Mouse (Mus musculus): ENCODE measurements around the gene Tmem52. TPM values are rescaled to one million over a fixed set of nuclear protein-coding genes. Genes with fewer than 3 reads are reported as not detected.

Gene Tmem52
- polyA plus RNA-seq, 1 experiment from 2014 or later: not detected

DNA sequence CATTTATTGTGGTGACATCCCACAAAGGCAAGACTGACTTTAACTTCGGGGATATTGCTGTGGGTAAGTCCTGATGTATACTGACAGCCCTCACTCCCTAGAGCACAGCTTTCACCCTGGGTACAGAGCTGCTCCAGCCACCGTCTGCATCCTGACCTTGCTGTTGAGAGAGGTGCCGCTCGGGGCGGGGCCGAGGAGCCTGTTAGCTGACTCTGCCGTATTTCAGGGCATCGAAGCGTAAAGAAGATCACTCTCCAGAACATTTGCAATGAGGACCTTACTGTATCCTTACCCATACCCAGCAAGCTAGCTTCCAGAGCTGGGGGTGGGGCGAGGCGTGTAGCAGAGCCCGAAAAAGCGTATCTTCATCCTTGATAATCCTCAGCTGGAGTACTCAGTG lies 5.9 kb upstream of the Tmem52 start:
- Histone ChIP-seq H3K9me3 (no peaks in the 10 kb centered on the region), H3K4me3 (no peak overlapping the region), H3K9ac (no peak overlapping the region), H3K4me2 (replicated peaks) (no peak overlapping the region), H3K36me3 (no peaks in the 10 kb centered on the region), H3K27me3 (0 out of 2 replicates have a peak, but pooled peaks cover 8% of the 10 kb centered on the region), H3K27ac (no peak overlapping the region), H3K4me1 (no peaks in the 10 kb centered on the region)
- WGBS: 83% methylated on average over 13 of the region's 13 CpGs
- no peak for ATAC-seq (ENCODE audit: insufficient number of reproducible peaks, insufficient read depth, low FRiP score, low TSS enrichment)

DNA sequence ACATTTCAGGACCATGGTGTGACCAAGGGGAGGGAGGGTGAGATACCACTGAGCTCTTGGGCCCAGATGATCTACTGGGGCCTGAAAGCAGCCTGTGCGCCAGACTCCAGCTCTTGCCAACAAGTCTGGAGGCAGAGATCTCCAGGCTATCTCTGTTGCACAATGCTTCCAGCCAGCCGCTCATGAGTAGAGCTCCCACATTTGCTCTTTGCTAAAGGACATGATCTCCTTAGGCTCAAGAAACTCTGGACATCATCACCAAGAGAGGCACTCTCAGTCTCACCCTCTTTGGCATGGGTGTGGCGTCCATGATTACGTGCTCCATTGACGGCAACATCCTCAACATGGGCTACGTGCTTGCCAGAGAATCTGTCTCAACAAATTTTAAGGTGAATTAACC lies 5.3 kb upstream of the Tmem52 start:
- H3K9me3 ChIP-seq: no peaks in the 10 kb centered on the region
- H3K9ac ChIP-seq: no peak overlapping the region
- H3K27me3 ChIP-seq: 0 out of 2 replicates have a peak, but pooled peaks cover 8% of the 10 kb centered on the region
- no peak overlapping the region for H3K27ac ChIP-seq
- H3K4me3 ChIP-seq: no peak overlapping the region
- no peak for ATAC-seq (ENCODE audit: insufficient number of reproducible peaks, insufficient read depth, low FRiP score, low TSS enrichment)
- H3K4me1 ChIP-seq: no peaks in the 10 kb centered on the region
- no peak overlapping the region for H3K4me2 ChIP-seq (replicated peaks)
- WGBS: 85% methylated on average over 6 of the region's 6 CpGs
- no peaks in the 10 kb centered on the region for H3K36me3 ChIP-seq

DNA sequence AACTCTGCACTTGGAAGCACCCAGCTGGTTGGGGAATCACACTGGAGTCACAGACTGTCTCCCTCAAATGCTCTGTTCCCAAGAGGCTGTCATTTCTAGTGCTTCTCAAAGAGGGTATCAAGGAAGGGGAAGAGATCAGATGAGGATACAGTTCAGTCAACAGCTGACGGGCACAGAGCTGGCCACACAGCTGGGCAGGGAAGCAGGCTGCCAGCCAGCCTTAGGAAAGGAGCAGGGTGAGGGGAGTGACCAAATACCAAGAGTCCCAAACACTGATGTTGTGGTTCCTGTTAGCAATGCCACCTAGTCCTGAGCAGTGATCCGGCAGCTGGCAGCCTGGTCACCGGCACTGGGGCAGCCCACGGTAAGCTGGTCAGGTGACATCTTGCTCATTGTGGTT lies 4.9 kb upstream of the Tmem52 start:
- Histone ChIP-seq H3K27ac (no peak overlapping the region), H3K9me3 (no peaks in the 10 kb centered on the region), H3K9ac (no peak overlapping the region), H3K4me3 (no peak overlapping the region), H3K4me1 (peaks cover 4% of the 10 kb centered on the region; the same call in 1 of the 2 replicates), H3K4me2 (replicated peaks) (no peak overlapping the region), H3K27me3 (peaks cover 10% of the 10 kb centered on the region), H3K36me3 (no peaks in the 10 kb centered on the region)
- 87% methylated on average over 4 of the region's 4 CpGs for WGBS
- no peak for ATAC-seq (ENCODE audit: insufficient number of reproducible peaks, insufficient read depth, low FRiP score, low TSS enrichment)

DNA sequence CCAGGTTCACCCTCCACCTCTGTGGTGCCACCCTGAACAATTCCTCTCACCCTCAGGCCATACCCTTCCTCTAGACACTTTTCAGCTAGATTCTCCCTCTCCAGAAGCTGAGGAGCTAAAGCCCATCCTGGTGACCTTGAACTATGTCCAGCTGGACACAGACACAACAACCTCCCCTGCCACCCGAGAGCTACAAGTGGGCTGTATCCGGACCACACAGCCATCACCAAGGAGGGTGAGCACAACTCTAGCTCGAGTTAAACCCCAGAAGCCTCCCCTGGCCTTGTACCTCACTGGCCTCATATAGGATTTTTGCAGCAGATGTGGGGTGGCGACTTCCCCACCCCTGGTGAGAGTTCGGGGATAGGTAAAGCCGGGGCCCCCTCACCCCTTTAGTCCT lies 3.3 kb upstream of the Tmem52 start:
- Histone ChIP-seq H3K36me3 (no peaks in the 10 kb centered on the region), H3K9me3 (no peaks in the 10 kb centered on the region), H3K27me3 (peaks cover 22% of the 10 kb centered on the region), H3K27ac (no peak overlapping the region), H3K9ac (no peak overlapping the region), H3K4me3 (no peak overlapping the region), H3K4me1 (peaks cover 7% of the 10 kb centered on the region; the same call in 1 of the 2 replicates), H3K4me2 (replicated peaks) (no peak overlapping the region)
- no peak for ATAC-seq (ENCODE audit: insufficient number of reproducible peaks, insufficient read depth, low FRiP score, low TSS enrichment)
- WGBS: 76% methylated on average over 6 of the region's 6 CpGs

DNA sequence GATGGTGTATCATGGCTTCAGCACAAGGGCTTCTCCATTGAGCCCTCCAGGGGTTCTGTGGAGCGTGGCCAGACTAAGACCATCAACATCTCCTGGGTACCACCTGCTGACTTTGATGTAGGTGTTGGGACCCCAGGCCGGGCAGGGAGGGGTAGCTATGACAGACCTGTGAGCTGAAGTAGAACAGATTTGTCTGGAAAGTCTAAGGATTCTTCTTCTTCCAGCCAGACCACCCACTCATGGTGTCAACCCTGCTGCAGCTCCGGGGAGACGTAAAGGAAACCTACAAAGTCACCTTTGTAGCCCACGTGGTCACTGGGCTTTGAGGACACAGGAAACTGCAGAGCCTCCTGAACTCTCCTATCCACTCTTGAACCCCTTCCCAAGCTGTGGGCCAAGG lies 2.8 kb upstream of the Tmem52 start:
- no peak overlapping the region for H3K9ac ChIP-seq
- ATAC-seq (ENCODE audit: insufficient number of reproducible peaks, insufficient read depth, low FRiP score, low TSS enrichment): no peak
- no peaks in the 10 kb centered on the region for H3K36me3 ChIP-seq
- H3K4me3 ChIP-seq: no peak overlapping the region
- H3K9me3 ChIP-seq: no peaks in the 10 kb centered on the region
- no peak overlapping the region for H3K4me2 ChIP-seq (replicated peaks)
- WGBS: 85% methylated on average over 5 of the region's 5 CpGs
- peaks cover 7% of the 10 kb centered on the region; the same call in 1 of the 2 replicates for H3K4me1 ChIP-seq
- H3K27ac ChIP-seq: no peak overlapping the region
- peaks cover 22% of the 10 kb centered on the region for H3K27me3 ChIP-seq

- H3K4me1 ChIP-seq: peaks cover 7% of the 10 kb centered on the region; the same call in 1 of the 2 replicates
- H3K27ac ChIP-seq: no peak overlapping the region
- H3K9ac ChIP-seq: no peak overlapping the region
- H3K27me3 ChIP-seq: peaks cover 21% of the 10 kb centered on the region
- H3K9me3 ChIP-seq: no peaks in the 10 kb centered on the region
- 79% methylated on average over 13 of the region's 13 CpGs for WGBS
- no peak for ATAC-seq (ENCODE audit: insufficient number of reproducible peaks, insufficient read depth, low FRiP score, low TSS enrichment)
- H3K4me3 ChIP-seq: no peak overlapping the region
- H3K36me3 ChIP-seq: no peaks in the 10 kb centered on the region
- no peak overlapping the region for H3K4me2 ChIP-seq (replicated peaks)
Measured at GRCm38 (mm10) chr4:155467237-155468010, 1.5 kb upstream of the Tmem52 start.

DNA sequence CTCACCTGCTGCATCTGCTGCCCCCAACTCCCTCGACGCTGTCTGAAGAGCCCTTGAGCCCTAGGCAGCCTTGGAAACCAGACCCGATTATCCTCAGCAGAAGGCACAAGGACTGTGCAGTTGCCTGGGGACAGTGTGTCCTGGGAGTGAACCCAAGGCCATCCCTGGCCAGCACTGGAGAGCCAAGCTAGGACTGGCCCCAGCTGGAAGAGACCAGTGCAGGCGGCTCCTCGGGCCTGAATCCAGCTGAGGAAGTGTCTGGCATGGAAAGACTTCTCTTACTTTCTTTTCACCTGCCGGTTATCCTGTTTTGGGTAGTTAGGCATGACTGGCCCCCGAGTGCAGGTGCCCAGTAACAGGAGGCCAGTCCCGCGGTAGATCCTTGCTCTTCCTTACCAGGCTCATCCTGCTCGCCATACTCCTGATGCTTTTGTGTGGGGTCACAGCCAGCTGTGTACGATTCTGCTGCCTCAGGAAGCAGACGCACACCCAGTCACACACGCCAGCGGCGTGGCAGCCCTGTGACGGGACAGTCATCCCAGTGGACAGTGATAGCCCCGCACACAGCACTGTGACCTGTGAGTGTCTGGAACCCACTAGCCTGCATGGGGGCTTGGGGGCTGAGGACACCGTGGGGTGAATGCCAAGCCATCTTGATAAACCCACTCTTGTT lies 812 bp downstream of the Tmem52 start:
- H3K9me3 ChIP-seq: no peaks in the 10 kb centered on the region
- no peak overlapping the region for H3K9ac ChIP-seq
- peaks cover 15% of the 10 kb centered on the region for H3K27me3 ChIP-seq
- ATAC-seq (ENCODE audit: insufficient number of reproducible peaks, insufficient read depth, low FRiP score, low TSS enrichment): no peak
- H3K27ac ChIP-seq: no peak overlapping the region
- 77% methylated on average over 18 of the region's 18 CpGs for WGBS
- H3K4me3 ChIP-seq: no peak overlapping the region
- H3K4me2 ChIP-seq (replicated peaks): no peak overlapping the region
- no peaks in the 10 kb centered on the region for H3K36me3 ChIP-seq
- peaks cover 10% of the 10 kb centered on the region for H3K4me1 ChIP-seq

DNA sequence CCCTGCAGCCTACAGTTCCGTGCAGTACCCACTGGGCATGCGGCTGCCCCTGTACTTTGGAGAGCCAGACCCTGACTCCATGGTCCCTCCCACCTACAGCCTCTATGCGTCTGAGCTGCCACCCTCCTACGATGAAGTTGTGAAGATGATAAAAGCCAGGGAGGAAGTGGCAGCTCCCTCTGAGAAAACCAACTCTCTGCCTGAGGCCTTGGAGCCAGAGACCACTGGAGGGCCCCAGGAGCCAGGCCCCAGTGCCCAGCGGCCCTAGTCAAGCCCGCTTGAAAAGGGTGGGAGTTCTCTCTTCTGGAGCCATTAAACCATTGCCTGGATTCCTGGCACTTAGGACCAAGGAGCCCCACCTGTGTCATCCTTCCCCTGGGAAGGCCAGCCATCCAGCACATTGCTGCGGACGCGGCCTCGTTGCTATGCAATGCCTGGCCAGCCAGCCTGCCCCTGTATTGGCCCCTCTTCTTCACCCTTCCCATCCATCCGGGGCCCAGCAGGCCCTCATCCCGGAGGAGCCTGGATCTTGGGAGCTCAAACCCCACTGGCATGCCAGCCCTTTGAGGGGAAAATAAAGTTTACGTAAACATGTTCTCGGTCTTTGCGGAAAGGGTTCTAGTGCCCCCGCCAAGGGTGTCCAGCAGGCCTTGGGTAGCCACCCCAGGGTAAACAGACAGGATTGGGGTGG lies 1.5 kb downstream of the Tmem52 start:
- peaks cover 10% of the 10 kb centered on the region for H3K4me1 ChIP-seq
- H3K9me3 ChIP-seq: no peaks in the 10 kb centered on the region
- no peak overlapping the region for H3K27ac ChIP-seq
- 84% methylated on average over 16 of the region's 16 CpGs for WGBS
- H3K4me2 ChIP-seq (replicated peaks): no peak overlapping the region
- ATAC-seq (ENCODE audit: insufficient number of reproducible peaks, insufficient read depth, low FRiP score, low TSS enrichment): no peak
- H3K27me3 ChIP-seq: peaks cover 13% of the 10 kb centered on the region
- H3K36me3 ChIP-seq: no peaks in the 10 kb centered on the region
- H3K9ac ChIP-seq: no peak overlapping the region
- H3K4me3 ChIP-seq: no peak overlapping the region

DNA sequence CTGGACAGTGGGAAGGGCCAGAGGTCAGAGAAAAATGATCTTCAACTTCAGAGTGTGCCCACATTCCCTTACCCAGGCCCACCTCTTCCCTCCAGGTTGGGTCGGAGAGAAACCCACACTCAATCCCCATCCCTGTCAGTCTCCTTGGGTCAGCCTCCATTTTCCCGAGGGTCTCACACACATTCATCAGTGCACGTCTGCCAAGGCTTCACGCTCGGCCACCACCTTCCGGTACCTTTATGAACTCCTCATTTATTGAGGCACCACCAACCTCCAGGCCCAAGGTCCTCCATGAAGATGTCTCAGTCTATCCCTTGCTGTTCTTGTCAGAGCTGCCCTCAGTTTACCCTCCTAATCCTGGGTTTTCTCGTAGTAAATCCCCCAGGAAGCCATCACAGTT lies 2.1 kb downstream of the Tmem52 start:
- Histone ChIP-seq H3K9me3 (no peaks in the 10 kb centered on the region), H3K27me3 (peaks cover 13% of the 10 kb centered on the region), H3K27ac (no peak overlapping the region), H3K36me3 (no peaks in the 10 kb centered on the region), H3K4me2 (replicated peaks) (no peak overlapping the region), H3K9ac (no peak overlapping the region), H3K4me1 (peaks cover 10% of the 10 kb centered on the region), H3K4me3 (no peak overlapping the region)
- ATAC-seq (ENCODE audit: insufficient number of reproducible peaks, insufficient read depth, low FRiP score, low TSS enrichment): no peak
- WGBS: 81% methylated on average over 7 of the region's 7 CpGs

GRCm38 (mm10) chr4:155471406-155471805 lies 2.5 kb downstream of the Tmem52 start:
- Histone ChIP-seq H3K4me2 (replicated peaks) (no peak overlapping the region), H3K4me1 (peaks cover 10% of the 10 kb centered on the region), H3K9me3 (no peaks in the 10 kb centered on the region), H3K9ac (no peak overlapping the region), H3K36me3 (no peaks in the 10 kb centered on the region), H3K4me3 (no peak overlapping the region), H3K27ac (no peak overlapping the region), H3K27me3 (peaks cover 13% of the 10 kb centered on the region)
- 83% methylated on average over 7 of the region's 7 CpGs for WGBS
- ATAC-seq (ENCODE audit: insufficient number of reproducible peaks, insufficient read depth, low FRiP score, low TSS enrichment): no peak

- no peak for ATAC-seq (ENCODE audit: insufficient number of reproducible peaks, insufficient read depth, low FRiP score, low TSS enrichment)
- Histone ChIP-seq H3K27me3 (peaks cover 13% of the 10 kb centered on the region), H3K4me3 (no peak overlapping the region), H3K9me3 (no peaks in the 10 kb centered on the region), H3K36me3 (no peaks in the 10 kb centered on the region), H3K9ac (no peak overlapping the region; the same call in 1 of the 2 replicates), H3K4me1 (peaks cover 10% of the 10 kb centered on the region), H3K27ac (no peak overlapping the region), H3K4me2 (replicated peaks) (no peak overlapping the region)
- WGBS: 81% methylated on average over 3 of the region's 3 CpGs
Measured at GRCm38 (mm10) chr4:155472716-155473290, 3.9 kb downstream of the Tmem52 start.
